19 mouse cellular contexts compared by ENCODE assay signal in the genomic region with DNA sequence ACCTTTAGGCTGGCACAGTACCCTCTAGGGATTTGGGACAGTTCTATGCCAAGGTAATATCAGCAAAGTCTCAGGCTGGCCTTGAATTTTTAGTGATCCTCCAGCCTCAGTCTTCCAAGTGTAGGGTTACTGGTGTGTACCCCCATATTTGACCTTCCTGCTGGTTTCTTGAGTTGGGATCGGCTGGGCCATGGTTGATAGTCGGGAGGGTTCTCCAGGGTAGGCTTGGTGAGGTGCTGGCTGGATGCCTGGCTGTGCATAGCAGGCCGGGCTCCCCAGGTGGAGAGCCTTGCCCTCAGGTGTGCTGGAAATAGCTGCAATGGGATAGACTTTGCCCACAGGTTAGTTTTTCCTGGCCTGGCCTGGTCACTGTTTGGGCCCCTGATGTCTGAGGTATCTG. TPM values are rescaled to one million over a fixed set of nuclear protein-coding genes. Genes with fewer than 3 reads are reported as not detected.
DNase-seq lines count a peak whose midpoint lies in the region; ATAC-seq lines count a peak whose summit lies in the region.
"Had no signal": no experiment of that assay in that cellular context is flagged by ENCODE, and none has a peak within 500 bp of the region (broad histone marks: within the 10 kb centered on the region; RNA-seq: fewer than 3 reads in every experiment).

No protein-coding gene starts in this region.

- H3K27ac ChIP-seq in kidney, embryonic 15.5 days, result no peak overlapping the region
- H3K27ac ChIP-seq: forebrain, embryonic 10.5 days; heart, embryonic 15.5 days; stomach, embryonic 15.5 days had no signal

- peaks cover 30% of the 10 kb centered on the region for H3K4me1 ChIP-seq in kidney, embryonic 15.5 days

- intact Hi-C loops in gastrocnemius, postnatal 14 days (cut with DNase I; ENCODE audit: low total_unique reads), result no loop called here

- 92% methylated on average over 3 of the region's 3 CpGs for WGBS in kidney, embryonic 15.5 days

- H3K27me3 ChIP-seq in kidney, embryonic 15.5 days, result no peaks in the 10 kb centered on the region
- H3K27me3 ChIP-seq: heart, embryonic 15.5 days; stomach, embryonic 15.5 days had no signal

- no peak overlapping the region for H3K9ac ChIP-seq in kidney, embryonic 15.5 days
- H3K9ac ChIP-seq: forebrain, postnatal 0 days; heart, embryonic 15.5 days; stomach, embryonic 15.5 days had no signal

- H3K9me3 ChIP-seq in kidney, embryonic 15.5 days (replicated peaks), result no peaks in the 10 kb centered on the region
- H3K9me3 ChIP-seq: forebrain, embryonic 10.5 days; heart, embryonic 15.5 days; stomach, embryonic 15.5 days had no signal

- peaks cover 61% of the 10 kb centered on the region for H3K36me3 ChIP-seq in kidney, embryonic 15.5 days

- ATAC-seq in kidney, embryonic 15.5 days (replicated peaks; ENCODE audit: low FRiP score), result no peak
- ATAC-seq: forebrain, postnatal 0 days had no signal

- no peak overlapping the region for H3K4me2 ChIP-seq in kidney, embryonic 15.5 days
- H3K4me2 ChIP-seq: heart, embryonic 15.5 days; stomach, embryonic 15.5 days had no signal

- no peak overlapping the region for H3K4me3 ChIP-seq in kidney, embryonic 15.5 days (replicated peaks)
- H3K4me3 ChIP-seq: forebrain, embryonic 10.5 days; heart, embryonic 15.5 days; stomach, embryonic 15.5 days had no signal

- DNase-seq in cerebellum, adult 11-12 months, result peak; percentile 4
- DNase-seq in cerebellum, postnatal 4 days (ENCODE audit: low spot score in 2 of 2), result no peak
- peak; percentile 1 for DNase-seq in kidney, postnatal 4 days
- DNase-seq in right cerebral cortex, postnatal 10 days (ENCODE audit: low spot score in 2 of 2), result peak; percentile 18 to 26
- no peak for DNase-seq in right cerebral cortex, postnatal 14 days
- peak; percentile 3 for DNase-seq in gastrocnemius, postnatal 14 days
- no peak for DNase-seq in retina, embryonic 14.5 days (ENCODE audit: low spot score)
- DNase-seq: B cell, adult 2 months; cerebellum, postnatal 36 days; forebrain, postnatal 0 days; kidney, adult 8-10 months; left cerebral cortex, postnatal 4 days; liver; right cerebral cortex, postnatal 25 days; thymus, postnatal 14 days had no signal

RNA-seq across cellular contexts. Expression of a gene that starts 5.7 kb away (rescaled TPM):
- polyA plus RNA-seq in kidney, embryonic 15.5 days (2015; fragmentation: Nextera tagmentation; extraction: Ambion mirVana), result 52.6 and 61.4 TPM in 2 replicates
- total RNA-seq in gastrocnemius, postnatal 14 days (2021), result 10 to 100 TPM; 12.1 to 14.5 TPM

RNA-seq across cellular contexts. Expression of a gene that starts 21.8 kb away (rescaled TPM):
- polyA plus RNA-seq in kidney, embryonic 15.5 days (2015; fragmentation: Nextera tagmentation; extraction: Ambion mirVana), result 78.1 and 79.0 TPM in 2 replicates
- total RNA-seq in gastrocnemius, postnatal 14 days (2021), result 10 to 100 TPM; 87.8 to 90.9 TPM

RNA-seq across cellular contexts. Expression of a gene that starts 22.9 kb away (rescaled TPM):
- polyA plus RNA-seq in kidney, embryonic 15.5 days (2015; fragmentation: Nextera tagmentation; extraction: Ambion mirVana), result 15.7 TPM in 2 replicates
- 10 to 100 TPM; 82.5 to 88.4 TPM for total RNA-seq in gastrocnemius, postnatal 14 days (2021)

Comparison
In these comparisons a context has a peak if more than half of its experiments do, and no peak if none do; other contexts are left out.
1. DNase-seq: peak in cerebellum, adult 11-12 months (single experiment), kidney, postnatal 4 days (2 of 2), right cerebral cortex, postnatal 10 days (2 of 2) and gastrocnemius, postnatal 14 days (single experiment); none in cerebellum, postnatal 4 days (0 of 2), right cerebral cortex, postnatal 14 days (single experiment) and retina, embryonic 14.5 days (single experiment).